Mouse (Mus musculus): ENCODE results near the gene Kif1c.
A peak's percentile ranks its signal among the peaks of the same experiment; 100 is the strongest.

Gene Kif1c

GRCm38 (mm10) chr11:70699722-70700556 is at the start of gene Kif1c, which contains the start of gene Inca1:
Gene Kif1c (plus strand): TSS chr11:70700548.
Gene Inca1 (minus strand): TSS chr11:70700155.
- peak; percentile 94 for DNase-seq (ENCODE audit: low read depth, low spot score)

GRCm38 (mm10) chr11:70651391-70651790 is 49.0 kb upstream of the Kif1c start:
- DNase-seq (ENCODE audit: low read depth, low spot score), result no peak

GRCm38 (mm10) chr11:70652029-70652883 is 48.1 kb upstream of the Kif1c start:
- peak; percentile 39 for DNase-seq (ENCODE audit: low read depth, low spot score)

GRCm38 (mm10) chr11:70652884-70653344 is 47.4 kb upstream of the Kif1c start:
- DNase-seq (ENCODE audit: low read depth, low spot score), result no peak

GRCm38 (mm10) chr11:70653345-70654197 is 46.8 kb upstream of the Kif1c start:
- DNase-seq (ENCODE audit: low read depth, low spot score), result peak; percentile 75

- peak; percentile 82 for DNase-seq (ENCODE audit: low read depth, low spot score)
These were observed 46.0 kb upstream of the Kif1c start, which contains the start of gene Pfn1 for GRCm38 (mm10) chr11:70654198-70654922. Gene Pfn1 (minus strand): TSS chr11:70654644.

- DNase-seq (ENCODE audit: low read depth, low spot score), result peak; percentile 86
These were observed 45.3 kb upstream of the Kif1c start for GRCm38 (mm10) chr11:70654923-70655570.

GRCm38 (mm10) chr11:70655571-70656455 is 44.5 kb upstream of the Kif1c start:
- peak; percentile 54 for DNase-seq (ENCODE audit: low read depth, low spot score)

- DNase-seq (ENCODE audit: low read depth, low spot score), result peak; percentile 64
These were observed 43.9 kb upstream of the Kif1c start for GRCm38 (mm10) chr11:70656456-70656927.

GRCm38 (mm10) chr11:70656964-70657363 is 43.4 kb upstream of the Kif1c start, which contains the start of gene Eno3:
Gene Eno3 (plus strand): TSS chr11:70657202.
- DNase-seq (ENCODE audit: low read depth, low spot score), result peak; percentile 21

- no peak for DNase-seq (ENCODE audit: low read depth, low spot score)
These were observed 42.8 kb upstream of the Kif1c start for GRCm38 (mm10) chr11:70657573-70657972.

- DNase-seq (ENCODE audit: low read depth, low spot score), result no peak
These were observed 42.4 kb upstream of the Kif1c start for GRCm38 (mm10) chr11:70657991-70658390.

GRCm38 (mm10) chr11:70658521-70658920 is 41.8 kb upstream of the Kif1c start:
- DNase-seq (ENCODE audit: low read depth, low spot score), result no peak

- DNase-seq (ENCODE audit: low read depth, low spot score), result no peak
These were observed 41.4 kb upstream of the Kif1c start for GRCm38 (mm10) chr11:70658942-70659341.

- DNase-seq (ENCODE audit: low read depth, low spot score), result no peak
These were observed 39.8 kb upstream of the Kif1c start for GRCm38 (mm10) chr11:70660571-70660970.

GRCm38 (mm10) chr11:70663101-70663500 is 37.2 kb upstream of the Kif1c start:
- DNase-seq (ENCODE audit: low read depth, low spot score), result no peak

- DNase-seq (ENCODE audit: low read depth, low spot score), result no peak
These were observed 36.4 kb upstream of the Kif1c start for GRCm38 (mm10) chr11:70663957-70664356.

- DNase-seq (ENCODE audit: low read depth, low spot score), result no peak
These were observed 35.6 kb upstream of the Kif1c start for GRCm38 (mm10) chr11:70664741-70665140.

- DNase-seq (ENCODE audit: low read depth, low spot score), result no peak
These were observed 33.7 kb upstream of the Kif1c start for GRCm38 (mm10) chr11:70666687-70667086.

Data from mesoderm, embryonic 11.5 days (tissue).